Mouse (Mus musculus) gastrocnemius, adult 2 months (tissue): ENCODE measurements at regions not wholly inside any gene's neighbourhood (a gene's known extent, or its start where the extent isn't known, plus 50 kb on each side); places are given as distances from the start of the nearest gene placed in this dataset.
A peak's percentile ranks its signal among the peaks of the same experiment; 100 is the strongest.

Experiments used
- DNase-seq: peaks from one replicate; pipeline ENCODE4 v3.0.0; 2022
- H3K27ac ChIP-seq: fragments of 200-600 bp; 2 replicates; pipeline ENCODE4 v1.8.1; 2022; ENCODE audit warnings: mild to moderate bottlenecking
- H3K4me3 ChIP-seq: fragments of 200-600 bp; 2 replicates; pipeline ENCODE4 v1.8.1; 2022; ENCODE audit warnings: mild to moderate bottlenecking, moderate library complexity
- CTCF ChIP-seq: fragments of 200-600 bp; IDR thresholded peaks from 2 replicates; pipeline ENCODE4 v1.8.1; 2022; ENCODE audit warnings: antibody characterized with exemption, mild to moderate bottlenecking, moderate library complexity
- intact Hi-C: fragments of 180-260 bp; cut with DNase I; formaldehyde crosslinking; loops from one replicate; pipeline ENCODE4 v1.15.1; 2025

DNA sequence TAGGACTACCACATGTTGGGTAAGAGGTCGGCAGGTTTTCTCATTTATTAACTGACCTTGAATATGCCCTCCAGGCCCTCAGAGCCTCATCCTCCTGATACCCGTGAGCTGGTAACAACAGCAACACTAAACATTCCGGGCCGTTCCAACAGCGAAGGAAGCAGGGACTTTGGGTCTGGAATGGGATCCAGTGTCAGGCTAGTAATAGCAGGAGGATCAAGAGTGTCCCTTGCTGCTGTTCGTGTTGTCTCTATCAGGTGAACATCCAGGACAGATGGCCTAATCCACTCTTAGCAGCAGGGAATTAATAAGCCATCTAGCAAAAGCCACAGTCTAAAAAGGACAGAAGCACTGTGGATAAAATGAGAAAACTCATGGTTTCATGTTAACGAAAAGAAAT, 106.7 kb downstream of the Cpeb2 start:
- TF ChIP-seq CTCF = no peak
- DNase-seq = no peak
- Histone ChIP-seq H3K4me3 (no peak overlapping the region), H3K27ac (no peak overlapping the region)
- intact Hi-C loops = no loop called here

DNA sequence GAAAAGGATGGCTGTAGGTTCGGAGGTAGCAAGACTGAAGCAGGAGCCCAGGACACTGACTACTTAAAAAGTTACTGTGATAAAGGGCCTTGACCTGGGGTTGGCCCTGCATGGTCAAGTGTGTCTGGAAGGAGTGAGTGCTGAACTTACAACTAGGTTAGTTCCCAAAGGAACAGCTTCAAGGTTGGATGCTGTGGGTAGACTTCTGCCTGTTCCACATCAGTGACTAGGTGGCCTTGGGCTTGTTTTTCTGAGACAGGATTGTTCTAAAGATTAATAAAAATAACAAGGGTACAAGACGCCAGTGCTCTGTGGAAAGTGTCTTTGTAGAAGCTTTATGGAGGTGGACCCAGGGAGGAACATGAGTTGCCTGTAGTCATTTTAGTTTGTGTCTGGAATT, 108.5 kb downstream of the Cpeb2 start:
- TF ChIP-seq CTCF = no peak
- intact Hi-C loops = no loop called here
- H3K27ac ChIP-seq = no peak overlapping the region
- no peak overlapping the region for H3K4me3 ChIP-seq
- no peak for DNase-seq

GRCm38 (mm10) chr5:43344441-43344840, 111.5 kb downstream of the Cpeb2 start:
- intact Hi-C loops = no loop called here
- Histone ChIP-seq H3K27ac (no peak overlapping the region), H3K4me3 (no peak overlapping the region)
- no peak for TF ChIP-seq CTCF
- DNase-seq = no peak

DNA sequence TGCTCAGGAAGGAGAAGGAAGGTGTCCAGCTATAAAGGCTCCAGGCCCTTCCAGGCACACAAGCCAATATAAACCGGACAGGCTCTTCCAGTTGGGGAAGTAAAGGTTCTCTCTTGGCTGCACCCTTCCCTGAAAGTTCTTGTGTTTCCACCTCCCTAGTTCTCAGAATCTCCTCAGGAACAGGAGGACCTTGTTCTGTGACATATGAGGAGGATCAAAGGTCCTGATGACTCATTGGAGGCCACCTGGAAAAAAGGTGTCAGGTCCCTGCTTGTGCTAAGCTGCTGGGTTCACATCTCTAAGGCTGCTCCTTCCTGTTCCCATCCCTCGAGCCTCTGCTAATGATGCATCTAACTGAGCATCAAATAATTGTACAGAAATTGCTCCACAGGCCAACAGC, 118.0 kb downstream of the Cpeb2 start:
- H3K27ac ChIP-seq = no peak overlapping the region
- no peak for DNase-seq
- intact Hi-C loops = no loop called here
- TF ChIP-seq CTCF = no peak
- no peak overlapping the region for H3K4me3 ChIP-seq

DNA sequence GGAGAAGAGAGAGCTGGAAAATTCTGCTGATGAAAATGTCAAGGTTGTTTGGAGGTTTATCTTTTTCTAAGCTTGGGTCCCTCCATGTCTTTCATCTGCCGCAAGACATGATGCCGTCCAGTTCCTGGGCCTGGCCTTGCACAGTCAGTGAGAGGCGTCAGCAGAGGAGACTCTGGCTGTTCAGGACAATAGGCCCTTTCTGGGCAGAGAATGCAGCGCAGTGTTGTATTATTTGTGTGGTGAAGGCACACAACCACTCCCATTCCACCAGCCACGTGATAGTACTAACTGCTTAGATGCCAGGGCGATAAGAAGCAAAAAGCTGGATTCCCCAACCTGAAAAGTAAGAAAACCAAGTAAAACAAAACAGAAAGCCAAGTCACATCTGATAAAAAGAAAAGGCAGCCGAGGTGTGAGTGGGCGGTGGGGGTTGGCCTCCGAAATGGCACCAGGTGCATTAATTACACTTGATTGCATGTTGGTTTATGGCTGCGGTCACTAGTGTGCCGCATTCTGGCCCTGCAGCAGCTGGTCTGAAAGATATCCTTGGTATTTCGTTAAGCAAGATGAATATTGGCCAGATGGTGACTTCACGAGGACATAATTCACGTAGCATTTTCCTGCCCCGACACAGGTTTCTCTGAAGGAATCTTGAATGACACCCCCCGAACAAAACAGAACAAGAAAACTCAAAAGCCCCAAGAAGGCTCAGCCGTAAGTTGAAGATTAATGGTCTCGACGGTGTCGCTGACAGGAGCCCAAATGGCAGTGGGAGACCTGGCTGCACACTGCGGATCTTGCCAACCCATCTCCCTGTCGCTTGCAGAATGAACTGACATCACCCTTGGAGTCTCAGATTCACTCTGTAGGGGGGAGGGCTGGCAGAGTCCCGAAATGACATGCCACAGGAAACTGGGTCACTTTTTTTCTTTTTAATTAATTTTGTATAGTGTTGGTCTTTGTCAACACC, 120.3 kb downstream of the Cpeb2 start:
- H3K27ac ChIP-seq = peak overlapping the region; percentile 66
- peak overlapping the region; percentile 56 for H3K4me3 ChIP-seq
- TF ChIP-seq CTCF = no peak
- peak; percentile 72 for DNase-seq
- intact Hi-C loops = no loop called here

- H3K27ac ChIP-seq = peak overlapping the region; percentile 86
- intact Hi-C loops = loop anchor here (2.0 kb wide), 1 partner anchor 122 kb away; the partner anchor contains the start of gene Cpeb2
Measured at GRCm38 (mm10) chr5:43354351-43354942, 121.5 kb downstream of the Cpeb2 start.

GRCm38 (mm10) chr5:43355026-43355580, 122.1 kb downstream of the Cpeb2 start:
- peak; percentile 86 for DNase-seq
- peak overlapping the region; percentile 75 for H3K4me3 ChIP-seq
- intact Hi-C loops = loop anchor here (2.0 kb wide), 1 partner anchor 122 kb away; the partner anchor contains the start of gene Cpeb2

More at GRCm38 (mm10) chr5:43354351-43354942, 121.5 kb downstream of the Cpeb2 start:
- DNase-seq = peak; percentile 22
- H3K4me3 ChIP-seq = peak overlapping the region; percentile 75
- TF ChIP-seq CTCF = no peak

DNA sequence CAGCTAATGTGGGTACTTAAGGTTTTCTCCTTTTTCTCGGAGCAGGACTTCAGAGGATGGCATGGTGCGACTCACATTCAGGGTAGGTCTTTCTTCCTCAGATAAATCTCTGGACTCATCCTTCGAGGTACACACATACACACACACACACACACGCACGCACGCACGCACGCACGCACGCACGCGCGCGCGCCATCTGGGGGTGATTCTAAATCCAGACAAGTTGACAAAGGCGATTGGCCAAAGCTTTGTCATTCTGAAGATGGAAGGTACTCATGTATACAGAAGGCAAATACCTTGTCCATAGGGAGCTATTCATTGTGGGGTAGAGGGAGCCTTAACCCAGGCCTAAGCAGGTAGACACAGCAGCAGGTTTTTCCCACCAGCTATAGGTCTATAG, 122.9 kb downstream of the Cpeb2 start:
- no peak overlapping the region for H3K4me3 ChIP-seq
- peak overlapping the region; percentile 86; the same call in 1 of the 2 replicates for H3K27ac ChIP-seq
- TF ChIP-seq CTCF = no peak
- intact Hi-C loops = loop anchor here (2.0 kb wide), 1 partner anchor 123 kb away; the partner anchor contains the start of gene Cpeb2
- no peak for DNase-seq

More at GRCm38 (mm10) chr5:43355026-43355580, 122.1 kb downstream of the Cpeb2 start:
- H3K27ac ChIP-seq = peak overlapping the region; percentile 86
- TF ChIP-seq CTCF = peak; percentile 13; the same call in 1 of the 2 replicates

DNA sequence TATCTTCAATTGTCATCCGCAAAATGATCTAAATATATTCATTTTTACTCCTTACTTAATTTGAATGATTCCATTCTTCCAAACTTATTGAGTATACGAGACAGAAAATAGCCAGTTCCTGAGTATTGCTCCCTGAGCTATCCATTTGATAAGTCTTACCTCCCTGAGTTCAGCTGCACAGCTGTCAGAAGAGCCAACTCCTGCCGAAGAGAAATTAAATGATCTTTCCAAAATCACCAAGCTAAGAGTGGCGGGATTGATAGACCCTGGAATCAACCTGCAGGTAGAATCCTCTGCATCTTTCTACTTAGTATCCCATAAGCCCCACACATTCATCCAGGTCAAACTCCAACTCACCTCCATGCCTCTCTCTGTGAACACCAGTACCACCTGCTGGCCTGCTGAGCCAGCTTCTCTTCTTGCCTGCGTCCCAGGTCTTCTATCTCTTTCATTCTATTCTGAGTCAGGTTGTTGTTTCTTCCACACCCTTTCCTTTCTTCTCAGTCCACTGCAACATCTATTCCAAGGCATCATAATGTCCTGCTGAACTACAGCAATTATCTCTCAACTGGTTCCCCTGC, 124.2 kb downstream of the Cpeb2 start:
- peak; percentile 34; the same call in 1 of the 2 replicates for TF ChIP-seq CTCF
- no peak overlapping the region for H3K27ac ChIP-seq
- no peak for DNase-seq
- H3K4me3 ChIP-seq = no peak overlapping the region
- intact Hi-C loops = no loop called here

GRCm38 (mm10) chr5:43357901-43358300, 124.9 kb downstream of the Cpeb2 start:
- no peak for DNase-seq
- H3K4me3 ChIP-seq = no peak overlapping the region
- no peak for TF ChIP-seq CTCF
- H3K27ac ChIP-seq = no peak overlapping the region
- intact Hi-C loops = no loop called here

DNA sequence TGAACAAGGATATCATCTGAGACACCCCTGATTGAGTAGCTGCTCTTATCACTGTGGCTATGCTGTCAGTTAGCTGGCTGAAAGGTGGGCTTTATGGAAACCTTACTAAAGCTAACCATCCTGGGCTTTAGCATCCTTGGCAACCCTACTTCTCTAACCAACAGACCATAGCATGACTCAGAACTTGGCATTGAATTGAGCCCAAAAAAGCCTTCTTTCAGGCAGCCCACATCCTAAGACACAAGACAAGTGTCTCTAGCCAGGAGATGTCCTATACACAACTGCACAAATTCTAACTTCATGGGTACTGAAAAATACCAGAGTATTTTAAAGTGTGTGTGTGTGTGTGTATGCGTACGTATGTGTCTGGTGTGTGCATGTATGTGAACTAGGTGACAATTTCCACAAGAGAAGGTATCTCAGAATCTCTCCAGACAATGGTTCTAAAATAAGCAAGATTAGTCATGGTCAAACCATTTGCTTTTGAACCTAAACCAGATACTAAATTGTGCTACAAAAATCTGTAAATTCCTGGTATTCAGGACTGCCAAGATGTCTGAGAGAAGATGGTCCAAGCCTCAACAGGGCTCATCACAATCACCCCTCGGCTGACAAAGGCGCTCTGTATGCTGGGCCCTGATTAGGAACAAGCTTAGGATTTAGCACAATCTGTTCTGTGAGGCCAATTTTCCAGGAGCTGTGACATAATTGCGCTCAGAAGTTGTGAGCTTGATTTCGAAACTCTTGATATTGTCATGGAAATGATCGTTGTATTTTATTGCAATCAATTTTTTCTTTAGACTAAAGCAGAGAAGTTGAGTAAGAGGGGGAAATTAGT, 126.2 kb downstream of the Cpeb2 start:
- DNase-seq = no peak
- Histone ChIP-seq H3K27ac (no peak overlapping the region), H3K4me3 (no peak overlapping the region)
- no peak for TF ChIP-seq CTCF
- intact Hi-C loops = no loop called here
